Mouse (Mus musculus) left cerebral cortex, postnatal 14 days (tissue): ENCODE results near the gene Cilp2. TPM values are rescaled to one million over a fixed set of nuclear protein-coding genes. Genes with fewer than 3 reads are reported as not detected.

ENCODE experiments used
- DNase-seq, 2 experiments: peaks; one replicate each; pipeline ENCODE4 v3.0.0; 2021 to 2022; ENCODE audit warnings: low spot score in 2 of 2, mixed read lengths in 1 of 2
- intact Hi-C: fragments of 180-260 bp; cut with DNase I; formaldehyde crosslinking; loops from one replicate; pipeline ENCODE4 v1.15.1; 2025
- long read RNA-seq, 2 experiments: library from polyadenylated mRNA; stranded (forward); transcript quantifications; one replicate each; pipeline ENCODE4 v2.0.0; 2021
- total RNA-seq, 2 experiments: library from RNA; stranded (reverse); gene quantifications; 2 replicates each; pipeline ENCODE4 v1.2.3; 2021

The Cilp2 gene
- 1 to 10 TPM; 1.9 to 2.2 TPM for total RNA-seq
- long read RNA-seq, experiment 1, full-length matches to known transcripts = 1 of 10 reads
- long read RNA-seq, experiment 1, partial matches to known transcripts = 0 of 10 reads
- long read RNA-seq, experiment 1, other reads (novel, unspliced or antisense) = 9 of 10 reads
- long read RNA-seq, experiment 2, partial matches to known transcripts = 0 of 4 reads
- long read RNA-seq, experiment 2, other reads (novel, unspliced or antisense) = 4 of 4 reads

GRCm38 (mm10) chr8:69887289-69888243 is at the start of gene Cilp2:
Gene Cilp2, minus strand, starts transcription at chr8:69887687.
- DNase-seq = no peak
- intact Hi-C loops = no loop called here

GRCm38 (mm10) chr8:69936050-69936794 is 48.7 kb upstream of the Cilp2 start:
- intact Hi-C loops = no loop called here
- peak in 1 of 2 experiments; percentile 57 for DNase-seq

- intact Hi-C loops = no loop called here
- DNase-seq = no peak
Measured at GRCm38 (mm10) chr8:69935431-69935830, 47.9 kb upstream of the Cilp2 start.

DNA sequence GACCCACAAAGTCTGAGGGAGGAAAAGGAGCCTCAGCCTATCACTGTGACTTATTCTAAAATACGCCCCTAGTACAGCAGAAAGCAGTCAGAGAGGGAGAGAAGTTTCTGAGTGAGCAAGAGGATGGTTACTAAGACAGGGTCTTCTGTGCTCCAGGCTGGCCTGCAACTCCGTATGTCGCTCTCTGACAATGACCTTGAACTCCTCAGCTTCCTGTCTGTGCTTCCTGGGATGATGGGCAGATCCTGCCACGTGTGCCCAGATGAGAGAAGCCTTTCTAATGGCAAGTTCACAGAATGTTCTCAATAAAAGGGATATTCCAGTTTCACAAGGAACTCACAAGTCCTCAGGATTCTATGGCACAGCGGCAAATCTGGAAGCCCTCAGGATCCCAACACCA is 47.1 kb upstream of the Cilp2 start:
- intact Hi-C loops = no loop called here
- DNase-seq = no peak

DNA sequence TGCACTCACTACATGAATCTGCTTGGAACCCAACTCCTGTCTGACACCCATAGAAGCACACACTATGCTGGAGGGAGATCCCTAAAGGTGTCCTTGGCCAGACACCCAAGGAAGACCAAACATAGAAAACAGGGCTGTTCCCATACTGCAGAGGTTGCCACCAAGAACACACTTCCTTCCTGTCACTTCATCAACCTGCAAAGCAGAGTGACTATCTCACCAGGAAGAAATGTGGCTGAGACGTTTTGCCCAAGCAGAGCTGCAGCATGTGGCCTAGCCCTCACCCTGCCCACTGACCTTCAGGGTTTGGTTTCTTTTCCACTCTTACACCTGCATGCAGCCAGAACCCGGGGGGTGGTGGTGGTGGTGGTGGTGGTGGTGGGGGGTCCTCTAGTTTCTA is 46.3 kb upstream of the Cilp2 start:
- intact Hi-C loops = no loop called here
- DNase-seq = no peak

GRCm38 (mm10) chr8:69926901-69927300 is 39.4 kb upstream of the Cilp2 start:
- DNase-seq = no peak
- intact Hi-C loops = loop anchor here (5.0 kb wide), 1 partner anchor 40 kb away; no protein-coding TSS in a partner anchor

- intact Hi-C loops = no loop called here
- DNase-seq = no peak
Measured at GRCm38 (mm10) chr8:69923986-69924385, 36.5 kb upstream of the Cilp2 start.

- intact Hi-C loops = no loop called here
- no peak for DNase-seq
Measured at GRCm38 (mm10) chr8:69921141-69921540, 33.7 kb upstream of the Cilp2 start.

DNA sequence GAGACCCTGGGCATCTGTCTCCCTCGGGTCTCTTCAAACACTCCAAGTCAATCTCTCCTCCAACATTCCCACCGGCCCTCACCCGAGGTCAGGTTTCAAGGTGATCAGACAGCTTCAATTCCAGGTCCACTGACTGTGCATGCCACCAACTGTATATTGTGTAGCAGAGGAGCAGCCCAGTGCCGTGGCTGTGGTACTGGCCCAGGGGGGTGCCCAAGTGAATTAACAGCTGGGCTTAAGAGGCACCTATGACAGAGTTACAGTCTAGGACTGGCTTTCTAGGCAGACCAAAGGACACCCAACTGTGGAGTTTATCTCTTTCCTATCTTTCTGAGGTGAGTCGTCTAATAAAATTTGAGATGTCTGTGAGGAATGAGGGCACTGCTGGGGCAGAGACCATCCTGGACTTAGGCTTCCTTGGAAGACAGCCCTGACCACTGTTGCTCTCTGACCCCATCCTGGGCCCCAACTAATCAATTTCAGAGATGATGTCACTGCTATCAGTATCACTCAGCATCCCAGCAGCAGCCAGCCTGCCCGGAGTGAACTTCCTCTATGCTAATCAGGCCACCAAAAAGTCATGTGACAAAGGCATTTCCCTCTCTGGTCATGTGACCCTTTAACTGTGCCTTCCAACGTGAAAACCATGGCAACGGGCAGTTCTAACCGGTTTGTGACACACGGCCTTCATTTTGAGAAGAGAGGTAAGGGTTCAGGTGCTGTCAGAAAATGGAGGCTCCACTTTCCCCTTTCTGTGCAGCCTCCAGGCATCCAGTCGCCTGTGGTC is 32.6 kb upstream of the Cilp2 start:
- DNase-seq = peak; percentile 31 to 84
- intact Hi-C loops = loop anchor here (1.0 to 5.0 kb wide), 3 partner anchors 77 to 242 kb away; partner anchors contain the start of gene Gatad2a

DNA sequence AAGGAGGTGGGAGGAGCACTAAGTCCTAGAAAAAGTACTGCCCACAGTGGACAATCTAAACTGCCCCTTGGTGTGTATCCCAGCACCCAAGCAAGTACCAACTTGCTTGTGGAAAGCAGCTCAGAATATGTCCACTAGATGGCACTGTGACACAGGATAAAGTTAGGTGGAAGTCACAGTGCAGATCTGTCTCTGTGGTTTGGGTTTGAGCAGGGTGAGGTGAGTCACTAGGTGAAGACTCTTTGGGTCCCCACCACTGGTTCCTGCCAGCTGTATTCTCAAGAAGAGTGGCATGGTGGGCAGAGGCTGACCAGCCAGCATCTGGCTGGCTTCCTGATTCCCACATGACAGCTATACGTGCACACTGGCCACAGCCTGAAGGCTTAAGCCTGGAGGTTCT is 31.5 kb upstream of the Cilp2 start:
- intact Hi-C loops = loop anchor here (1.0 to 5.0 kb wide), 3 partner anchors 78 to 243 kb away; partner anchors contain the start of gene Gatad2a

DNA sequence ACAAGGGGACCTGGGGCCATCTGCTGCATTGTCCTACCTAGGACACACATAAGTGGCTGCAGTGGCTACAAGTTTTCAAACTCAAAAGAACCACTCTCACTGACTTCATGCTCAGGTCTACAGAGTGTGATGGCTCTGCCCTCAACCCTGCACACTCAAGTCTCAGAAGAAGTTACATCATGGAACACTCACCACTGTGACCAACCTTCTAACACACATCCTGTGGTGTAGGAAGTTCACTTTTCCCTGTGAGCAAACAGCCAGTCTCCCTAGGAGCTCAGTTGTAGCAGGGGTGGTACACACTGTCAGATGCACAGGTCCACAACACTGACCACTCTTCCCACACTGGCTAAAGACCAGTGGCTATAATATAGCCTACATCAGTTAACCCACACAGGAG is 31.0 kb upstream of the Cilp2 start:
- intact Hi-C loops = loop anchor here (2.0 to 5.0 kb wide), 2 partner anchors 78 to 244 kb away; partner anchors contain the start of gene Gatad2a
- no peak for DNase-seq

More for the DNA sequence above, 31.5 kb upstream of the Cilp2 start:
- peak; percentile 88 to 90 for DNase-seq

GRCm38 (mm10) chr8:69915748-69916147 is 28.3 kb upstream of the Cilp2 start:
- DNase-seq = peak; percentile 51 to 84
- intact Hi-C loops = loop anchor here (5.0 kb wide), 1 partner anchor 247 kb away; no protein-coding TSS in a partner anchor

GRCm38 (mm10) chr8:69914526-69914925 is 27.0 kb upstream of the Cilp2 start:
- intact Hi-C loops = no loop called here
- no peak for DNase-seq

DNA sequence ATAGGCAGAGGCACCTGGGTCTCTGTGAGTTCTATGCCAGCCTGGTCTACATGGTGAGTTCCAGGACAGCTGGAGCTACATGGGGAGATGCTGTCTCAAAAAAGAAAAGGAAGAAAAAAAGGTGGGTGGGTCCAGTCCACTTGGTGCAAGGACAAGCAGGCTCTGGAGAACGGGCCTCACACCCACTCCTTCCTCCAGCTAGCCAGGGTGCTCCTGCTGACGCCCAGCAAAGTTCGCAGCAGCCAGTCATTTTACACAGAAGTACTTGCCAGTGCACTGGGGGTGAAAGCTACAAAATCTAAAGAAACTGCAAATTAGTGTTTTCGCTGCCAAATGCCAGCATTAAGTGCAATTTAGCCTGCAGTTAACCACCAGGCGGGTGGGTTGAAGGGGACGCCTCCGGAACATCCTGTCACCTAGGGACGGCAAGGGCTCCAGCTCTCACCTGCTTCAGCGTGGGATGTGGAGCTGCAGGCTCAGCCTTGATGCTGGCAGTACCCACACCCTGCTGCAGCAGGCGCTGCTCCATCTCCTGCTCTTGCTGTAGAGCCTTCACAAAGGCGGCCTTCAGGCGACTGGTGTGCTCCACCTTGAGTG is 25.1 kb upstream of the Cilp2 start:
- no peak for DNase-seq

DNA sequence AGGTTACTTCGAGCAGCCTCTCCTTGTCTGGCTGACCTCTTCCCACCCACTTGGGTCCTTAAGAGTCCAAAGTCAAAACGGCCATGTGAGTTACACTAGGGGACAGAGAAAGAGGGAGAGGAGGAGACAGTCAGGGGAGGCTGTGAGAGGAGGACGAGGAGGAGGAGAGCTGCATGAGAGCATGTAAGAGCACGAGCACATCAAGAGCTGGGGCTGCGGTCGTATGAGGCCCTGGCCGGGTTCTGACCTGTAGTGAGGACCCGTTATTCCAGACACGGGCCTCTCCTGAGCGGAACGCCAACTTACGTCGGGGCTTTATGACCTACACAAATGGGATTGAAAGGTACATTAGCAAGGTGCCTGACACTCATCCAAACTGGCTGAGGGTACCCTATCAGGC is 24.4 kb upstream of the Cilp2 start:
- DNase-seq = no peak
- intact Hi-C loops = no loop called here

More for the DNA sequence above, 25.1 kb upstream of the Cilp2 start:
- intact Hi-C loops = no loop called here

DNA sequence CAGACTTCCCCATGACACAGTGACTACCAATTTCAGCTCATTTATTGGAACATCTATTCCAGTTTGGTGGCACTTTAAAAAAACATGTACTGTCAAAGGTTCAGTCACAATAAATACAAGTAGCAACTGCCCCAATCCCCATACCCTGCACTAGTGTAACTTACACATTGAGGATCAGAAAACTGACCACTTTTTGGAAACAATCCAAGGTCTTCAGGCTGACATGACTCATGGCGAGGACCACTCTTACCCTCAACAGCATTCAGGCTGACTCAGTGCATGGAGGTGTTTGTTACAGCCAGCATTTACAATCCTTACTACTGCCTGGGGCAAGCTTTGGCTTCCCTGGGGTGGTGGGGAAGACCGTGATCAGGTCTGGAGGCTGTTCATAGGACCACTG is 19.6 kb upstream of the Cilp2 start:
- no peak for DNase-seq
- intact Hi-C loops = no loop called here

GRCm38 (mm10) chr8:69906260-69906659 is 18.8 kb upstream of the Cilp2 start:
- no peak for DNase-seq
- intact Hi-C loops = no loop called here

DNA sequence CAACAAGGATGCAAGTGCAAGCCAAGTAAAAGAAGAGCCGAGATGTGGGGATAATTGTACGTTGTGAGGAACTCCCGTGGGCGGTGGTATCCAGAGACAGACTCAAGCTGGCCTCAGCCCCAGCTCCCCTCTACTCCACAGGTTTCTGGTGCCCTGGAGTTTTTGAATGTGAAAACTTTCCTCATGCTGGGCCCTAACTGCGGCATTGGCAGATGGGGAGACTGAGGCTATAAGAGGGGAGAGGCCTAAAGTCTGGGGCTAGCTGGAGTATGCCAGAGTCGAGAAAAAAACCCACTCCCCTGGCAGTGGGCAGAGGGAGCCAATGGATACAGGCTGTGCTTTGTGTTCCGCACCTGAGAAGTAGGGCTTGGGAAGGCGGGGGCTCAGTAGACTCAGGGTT is 16.6 kb upstream of the Cilp2 start:
- DNase-seq = no peak
- intact Hi-C loops = no loop called here
